Mouse (Mus musculus): ENCODE measurements around the gene Mob4.

Gene Mob4

GRCm38 (mm10) chr1:55131424-55132014, 488 bp downstream of the Mob4 start:
- peak; percentile 51 for DNase-seq (ENCODE audit: low read depth)

- DNase-seq (ENCODE audit: low read depth), result no peak
These were observed 1.3 kb downstream of the Mob4 start for GRCm38 (mm10) chr1:55132308-55132707.

DNA sequence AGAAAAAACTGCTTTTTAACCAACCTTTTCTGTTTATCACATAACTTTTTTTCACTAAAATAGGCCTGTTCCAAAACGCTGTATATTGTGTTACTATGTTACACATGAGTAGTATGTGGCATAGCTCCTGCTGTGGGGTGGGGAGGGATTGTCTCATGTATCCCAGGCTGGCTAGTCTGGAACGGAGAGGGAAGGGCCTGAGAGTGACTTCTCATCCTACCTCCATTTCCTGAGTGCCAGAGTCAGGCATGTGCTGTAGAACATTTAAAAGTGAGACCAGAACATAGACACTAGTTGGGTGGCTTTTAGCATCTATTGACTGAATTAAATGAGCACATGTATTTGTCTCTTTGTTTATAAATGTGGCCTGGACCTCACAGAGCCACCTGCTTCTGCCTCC, 2.1 kb downstream of the Mob4 start:
- DNase-seq (ENCODE audit: low read depth), result no peak

DNA sequence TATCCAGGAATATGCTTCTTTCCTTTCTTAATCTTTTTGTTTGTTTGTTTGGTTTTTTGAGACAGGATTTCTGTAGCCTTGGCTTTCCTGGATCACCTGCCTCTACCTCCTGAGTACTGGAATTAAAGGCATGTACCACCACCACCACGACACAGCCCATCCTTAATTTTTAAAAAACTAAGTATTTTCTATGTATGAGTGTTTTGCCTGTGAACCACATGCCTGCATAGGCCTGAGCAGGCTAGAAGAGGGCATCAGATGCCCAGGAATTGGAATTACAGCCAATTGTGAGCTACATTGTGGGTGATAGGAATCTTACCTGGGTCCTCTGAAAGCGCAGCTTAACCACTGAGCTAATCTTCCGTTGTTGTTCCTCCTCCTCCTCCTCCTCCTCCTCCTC, 3.3 kb downstream of the Mob4 start:
- no peak for DNase-seq (ENCODE audit: low read depth)

GRCm38 (mm10) chr1:55135846-55136245, 4.8 kb downstream of the Mob4 start:
- DNase-seq (ENCODE audit: low read depth), result no peak

GRCm38 (mm10) chr1:55144338-55144737, 13.3 kb downstream of the Mob4 start:
- DNase-seq (ENCODE audit: low read depth), result no peak

GRCm38 (mm10) chr1:55145556-55145955, 14.5 kb downstream of the Mob4 start:
- no peak for DNase-seq (ENCODE audit: low read depth)

GRCm38 (mm10) chr1:55157329-55157728, 26.3 kb downstream of the Mob4 start:
- no peak for DNase-seq (ENCODE audit: low read depth)

DNA sequence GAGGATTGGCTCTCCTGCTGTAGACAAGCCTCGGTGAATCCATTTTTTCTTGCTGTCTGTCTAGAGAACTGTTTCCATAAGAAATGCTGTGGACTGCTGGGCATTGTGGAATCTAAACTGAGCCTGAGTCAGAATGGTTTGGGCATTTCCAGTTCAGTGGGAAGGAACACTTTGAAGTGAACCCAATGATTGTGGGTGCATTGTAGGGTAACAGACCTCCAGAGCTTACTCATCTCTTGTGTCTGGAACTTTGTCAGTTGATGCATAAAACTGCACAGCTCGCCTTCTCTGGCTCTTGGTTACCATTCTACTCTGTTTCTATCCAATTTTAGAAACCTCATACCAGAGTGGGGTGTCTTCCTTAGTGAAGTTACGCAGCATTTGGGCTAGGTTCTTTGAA, 27.2 kb downstream of the Mob4 start:
- DNase-seq (ENCODE audit: low read depth), result peak; percentile 60

GRCm38 (mm10) chr1:55158821-55159220, 27.8 kb downstream of the Mob4 start:
- DNase-seq (ENCODE audit: low read depth), result no peak

DNA sequence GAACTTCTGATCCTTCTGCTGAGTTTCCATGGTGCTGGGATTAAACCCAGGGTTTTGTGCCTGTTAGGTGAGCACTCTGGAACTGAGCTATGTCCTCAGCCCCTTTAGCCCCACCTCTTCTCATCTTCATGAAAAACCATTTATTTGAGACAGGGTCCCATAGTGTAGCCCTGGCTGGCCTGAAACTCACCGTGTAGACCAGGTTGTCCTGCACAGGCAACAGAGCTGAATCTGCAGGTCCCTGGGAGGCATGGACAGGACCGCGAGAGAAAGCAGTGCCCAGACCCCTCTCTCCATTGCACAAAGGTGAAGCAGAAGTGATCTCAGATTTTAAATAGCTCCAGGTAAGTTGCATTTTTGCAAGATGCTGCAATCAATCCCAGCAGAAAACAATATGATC, 29.2 kb downstream of the Mob4 start:
- no peak for DNase-seq (ENCODE audit: low read depth)

- peak; percentile 99 for DNase-seq (ENCODE audit: low read depth)
These were observed 30.0 kb downstream of the Mob4 start for GRCm38 (mm10) chr1:55160831-55161638.

DNA sequence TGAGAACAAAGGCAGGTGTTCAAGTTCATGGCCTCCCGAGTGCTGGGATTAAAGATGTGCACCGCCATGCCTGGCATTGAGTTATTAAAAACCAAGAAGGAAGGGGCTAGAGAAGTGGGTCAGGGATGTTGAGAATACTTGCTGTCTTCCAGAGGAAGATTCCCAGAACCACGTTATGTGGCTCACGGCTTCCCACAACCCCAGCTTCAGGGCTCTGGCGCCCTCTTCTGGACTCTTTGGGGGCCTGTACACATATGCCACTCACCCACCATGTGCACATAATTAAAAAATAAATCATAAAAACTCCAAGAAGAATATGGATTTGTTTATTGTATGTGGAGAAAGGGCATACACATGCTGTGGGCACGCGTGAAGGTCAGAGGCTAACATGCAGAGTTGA, 30.9 kb downstream of the Mob4 start:
- peak; percentile 77 for DNase-seq (ENCODE audit: low read depth)

- no peak for DNase-seq (ENCODE audit: low read depth)
These were observed 31.8 kb downstream of the Mob4 start for GRCm38 (mm10) chr1:55162781-55163180.

- peak; percentile 81 for DNase-seq (ENCODE audit: low read depth)
These were observed 33.0 kb downstream of the Mob4 start for GRCm38 (mm10) chr1:55164005-55164404.

GRCm38 (mm10) chr1:55167560-55167959, 36.5 kb downstream of the Mob4 start:
- no peak for DNase-seq (ENCODE audit: low read depth)

DNA sequence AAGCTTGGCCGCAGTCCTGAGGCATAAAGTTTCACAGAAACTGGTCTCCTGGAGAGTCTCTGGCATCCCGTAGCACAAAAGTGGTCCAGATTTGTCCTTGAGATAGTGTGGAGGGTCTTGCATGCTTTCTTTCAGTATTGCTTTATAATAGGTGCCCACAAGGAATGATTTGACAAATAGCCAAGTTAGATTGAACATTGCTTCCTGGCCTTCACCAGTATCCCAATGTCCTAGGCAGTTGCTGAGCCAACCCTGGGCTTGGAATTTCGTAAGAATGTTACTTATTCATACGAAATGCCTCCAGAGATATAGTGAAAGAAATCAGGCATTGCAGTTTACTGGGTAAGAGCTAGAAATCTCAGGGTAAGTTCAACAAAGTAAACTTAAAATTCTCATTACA, 37.6 kb downstream of the Mob4 start:
- no peak for DNase-seq (ENCODE audit: low read depth)

- DNase-seq (ENCODE audit: low read depth), result no peak
These were observed 40.6 kb downstream of the Mob4 start for GRCm38 (mm10) chr1:55171361-55172325.

DNA sequence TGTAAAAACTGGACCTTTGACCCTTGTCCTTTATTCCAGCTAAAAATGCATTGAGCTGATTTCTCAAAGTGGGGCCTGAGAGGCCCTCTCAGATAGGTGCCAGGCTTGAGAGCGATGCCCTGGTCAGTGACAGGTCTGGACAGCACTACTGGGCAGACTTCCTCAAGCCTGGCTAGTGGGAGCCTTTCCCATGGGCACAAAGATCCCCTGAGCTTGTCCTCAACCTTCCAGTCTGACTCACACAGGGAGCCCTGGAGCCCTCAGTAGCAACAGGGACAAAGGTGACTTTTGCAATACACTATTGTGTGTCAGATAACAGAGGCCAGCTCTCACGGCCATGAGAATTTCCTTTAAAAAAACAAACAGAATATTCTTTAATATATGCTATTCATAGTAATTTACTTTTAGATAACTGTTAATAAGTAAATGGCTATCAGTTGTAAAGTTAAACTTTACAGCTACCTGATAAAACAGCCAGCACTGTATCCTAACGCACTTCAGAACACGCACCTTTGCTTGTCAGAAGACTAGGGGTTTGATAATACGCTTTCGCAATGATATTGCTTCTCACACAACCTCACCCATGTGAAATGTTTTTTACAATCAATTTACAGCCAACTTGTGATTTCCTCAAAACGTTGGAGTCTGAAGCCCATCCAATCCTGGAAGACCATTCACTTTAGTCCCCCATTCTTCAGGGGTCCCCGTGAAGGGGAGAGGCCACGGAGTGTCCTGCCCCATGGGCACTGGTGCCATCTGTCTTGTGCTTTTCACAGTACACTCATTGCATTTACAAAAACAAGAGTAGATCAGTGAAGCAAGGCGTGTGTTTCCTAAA, 42.9 kb downstream of the Mob4 start:
- DNase-seq (ENCODE audit: low read depth), result no peak

- no peak for DNase-seq (ENCODE audit: low read depth)
These were observed 43.6 kb downstream of the Mob4 start for GRCm38 (mm10) chr1:55174558-55175034.

GRCm38 (mm10) chr1:55179917-55180566, 49.0 kb downstream of the Mob4 start:
- no peak for DNase-seq (ENCODE audit: low read depth)

Data from NIH3T3 (cell line).